Mouse (Mus musculus): ENCODE results near the gene Gm8890.
"Not testable (repeated sequence)": the region's sequence is repeated elsewhere in the genome, so short reads cannot be mapped to it uniquely, and the experiment has no call there.

Gene Gm8890

DNA sequence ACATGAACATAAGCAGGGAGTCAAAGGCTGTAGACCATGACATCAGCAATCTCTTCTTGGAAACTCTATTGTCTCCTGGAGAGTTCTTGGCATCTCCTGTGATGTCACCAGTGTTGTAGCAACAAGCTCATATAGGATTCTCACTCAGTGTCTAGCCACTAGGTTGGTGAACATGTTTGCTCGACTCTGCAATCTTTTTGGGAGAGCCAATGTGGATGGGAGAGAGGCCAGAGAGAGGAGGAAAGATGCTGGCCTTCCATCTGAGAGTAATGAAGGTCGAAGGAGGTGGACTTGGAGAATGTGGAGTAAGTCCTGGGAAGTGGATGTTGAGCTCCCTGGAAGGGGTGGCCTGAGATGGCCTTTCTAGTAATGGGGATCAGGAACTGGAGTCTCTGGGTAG lies at the start of gene Gm8890:
Gene Gm8890 (plus strand): TSS at position 301 of the 400 bp plus-strand sequence.
- not testable (repeated sequence) for DNase-seq

GRCm38 (mm10) chr5:11256221-11256620 lies 388 bp downstream of the Gm8890 start:
- not testable (repeated sequence) for DNase-seq

Measured in kidney, postnatal 14 days (tissue).